In genomic region chr4:129406447-129406846, GRCm38 (mm10) we compare ENCODE assay signal across 8 mouse cellular contexts. TPM values are rescaled to one million over a fixed set of nuclear protein-coding genes. Genes with fewer than 3 reads are reported as not detected.
DNase-seq lines count a peak whose midpoint lies in the region; ATAC-seq lines count a peak whose summit lies in the region.

No protein-coding gene starts in this region.

- intact Hi-C loops in left cerebral cortex, postnatal 25 days (cut with DNase I), result no loop called here

- H3K27ac ChIP-seq in intestine, embryonic 14.5 days (ENCODE audit: low read depth), result no peak overlapping the region

- WGBS in intestine, embryonic 14.5 days, result 1% methylated on average over 25 of the region's 25 CpGs

- peak overlapping the region; percentile 62 for H3K4me2 ChIP-seq in intestine, embryonic 14.5 days (ENCODE audit: low read length)

- peak overlapping the region; percentile 38 for H3K4me3 ChIP-seq in intestine, embryonic 14.5 days (ENCODE audit: low read depth, low read length)

- peaks cover 12% of the 10 kb centered on the region for H3K4me1 ChIP-seq in intestine, embryonic 14.5 days (replicated peaks; ENCODE audit: control insufficient read depth, insufficient read depth, low read length)

- peak; percentile 50 for DNase-seq in adrenal gland, adult 8-10 months
- peak; percentile 34 for DNase-seq in embryo, embryonic 11.5 days (ENCODE audit: low read depth, low spot score)
- DNase-seq in gastrocnemius, postnatal 4 days (ENCODE audit: low spot score in 2 of 2), result peak; percentile 53 to 63
- peak; percentile 83 for DNase-seq in intestine, embryonic 14.5 days (ENCODE audit: low spot score)
- peak; percentile 16 to 31 for DNase-seq in left cerebral cortex, postnatal 25 days (ENCODE audit: low spot score in 2 of 2)
- DNase-seq in right cerebral cortex, adult 2 months (ENCODE audit: low spot score in 2 of 2), result peak; percentile 17 to 35
- peak; percentile 77 for DNase-seq in urinary bladder, postnatal 14 days (ENCODE audit: low spot score)

- peak overlapping the region; percentile 42; the same call in 1 of the 2 replicates for H3K9ac ChIP-seq in intestine, embryonic 14.5 days (ENCODE audit: low read length)

- H3K9me3 ChIP-seq in intestine, embryonic 14.5 days (ENCODE audit: control insufficient read depth, low read length), result 0 out of 2 replicates have a peak, but pooled peaks cover 2% of the 10 kb centered on the region

- ATAC-seq in intestine, embryonic 14.5 days (replicated peaks; ENCODE audit: low FRiP score, low TSS enrichment, low read depth), result peak; percentile 80; the same call in 1 of the 2 replicates
- ATAC-seq in megakaryocyte progenitor cell, adult 5-6 weeks (replicated peaks; ENCODE audit: poor library complexity), result peak; percentile 99

- H3K36me3 ChIP-seq in intestine, embryonic 14.5 days (ENCODE audit: control insufficient read depth, insufficient read depth, low read length), result no peaks in the 10 kb centered on the region

- no peaks in the 10 kb centered on the region for H3K27me3 ChIP-seq in intestine, embryonic 14.5 days (replicated peaks; ENCODE audit: control insufficient read depth, insufficient read depth, low read length)

RNA-seq across cellular contexts. Expression of gene Zbtb8a, which starts 28.5 kb away (rescaled TPM):
- total RNA-seq in adrenal gland, adult 8-10 months (2022), result 1 to 10 TPM; 4.7 to 7.8 (median 5.2) TPM
- 1 to 10 TPM; 6.7 to 7.5 TPM for total RNA-seq in gastrocnemius, postnatal 4 days (2021)
- 7.6 and 11.1 TPM in 2 replicates for polyA plus RNA-seq in intestine, embryonic 14.5 days (2014; fragmentation: Nextera tagmentation; extraction: Ambion mirVana)
- 1 to 10 TPM; 5.8 to 5.9 TPM for total RNA-seq in left cerebral cortex, postnatal 25 days (2021)
- 2.1 and 2.6 TPM in 2 replicates for total RNA-seq in megakaryocyte progenitor cell, adult 5-6 weeks (2015)
- 5.4 and 7.3 TPM in 2 replicates for total RNA-seq in megakaryocyte progenitor cell, adult 5-6 weeks (2017)

RNA-seq across cellular contexts. Expression of gene Zbtb8b, which starts 34.2 kb away (rescaled TPM):
- total RNA-seq in adrenal gland, adult 8-10 months (2022), result under 1 TPM; 0.09 to 0.65 (median 0.34) TPM
- total RNA-seq in gastrocnemius, postnatal 4 days (2021), result not detected
- polyA plus RNA-seq in intestine, embryonic 14.5 days (2014; fragmentation: Nextera tagmentation; extraction: Ambion mirVana), result 1.7 TPM in 2 replicates
- total RNA-seq in left cerebral cortex, postnatal 25 days (2021), result 1 to 10 TPM; 4.5 to 4.6 TPM
- not detected in 2 replicates for total RNA-seq in megakaryocyte progenitor cell, adult 5-6 weeks (2015)
- not detected in 2 replicates for total RNA-seq in megakaryocyte progenitor cell, adult 5-6 weeks (2017)

RNA-seq across cellular contexts. Expression of gene Bsdc1, which starts 54.9 kb away (rescaled TPM):
- total RNA-seq in adrenal gland, adult 8-10 months (2022), result 10 to 100 TPM; 73.0 to 83.5 (median 80.3) TPM
- total RNA-seq in gastrocnemius, postnatal 4 days (2021), result 10 to 100 TPM; 32.2 to 35.2 TPM
- 21.8 and 24.6 TPM in 2 replicates for polyA plus RNA-seq in intestine, embryonic 14.5 days (2014; fragmentation: Nextera tagmentation; extraction: Ambion mirVana)
- 10 to 100 TPM; 51.7 to 58.8 TPM for total RNA-seq in left cerebral cortex, postnatal 25 days (2021)
- 14.4 and 14.6 TPM in 2 replicates for total RNA-seq in megakaryocyte progenitor cell, adult 5-6 weeks (2015)
- total RNA-seq in megakaryocyte progenitor cell, adult 5-6 weeks (2017), result 23.1 and 24.8 TPM in 2 replicates

Comparison
In these comparisons a context has a peak if more than half of its experiments do, and no peak if none do; other contexts are left out.
1. DNase-seq: peak in every context shown above with its lines; median percentile 83 in intestine, embryonic 14.5 days; 77 in urinary bladder, postnatal 14 days; 58 in gastrocnemius, postnatal 4 days; 50 in adrenal gland, adult 8-10 months; 34 in embryo, embryonic 11.5 days; 26 in right cerebral cortex, adult 2 months; 24 in left cerebral cortex, postnatal 25 days.